Mouse (Mus musculus): Measurements from ENCODE around the gene Acap2. TPM values are rescaled to one million over a fixed set of nuclear protein-coding genes. Genes with fewer than 3 reads are reported as not detected.
A peak's percentile ranks its signal among the peaks of the same experiment; 100 is the strongest.

The Acap2 gene
- polyA plus RNA-seq, 1 experiment: not detected

DNA sequence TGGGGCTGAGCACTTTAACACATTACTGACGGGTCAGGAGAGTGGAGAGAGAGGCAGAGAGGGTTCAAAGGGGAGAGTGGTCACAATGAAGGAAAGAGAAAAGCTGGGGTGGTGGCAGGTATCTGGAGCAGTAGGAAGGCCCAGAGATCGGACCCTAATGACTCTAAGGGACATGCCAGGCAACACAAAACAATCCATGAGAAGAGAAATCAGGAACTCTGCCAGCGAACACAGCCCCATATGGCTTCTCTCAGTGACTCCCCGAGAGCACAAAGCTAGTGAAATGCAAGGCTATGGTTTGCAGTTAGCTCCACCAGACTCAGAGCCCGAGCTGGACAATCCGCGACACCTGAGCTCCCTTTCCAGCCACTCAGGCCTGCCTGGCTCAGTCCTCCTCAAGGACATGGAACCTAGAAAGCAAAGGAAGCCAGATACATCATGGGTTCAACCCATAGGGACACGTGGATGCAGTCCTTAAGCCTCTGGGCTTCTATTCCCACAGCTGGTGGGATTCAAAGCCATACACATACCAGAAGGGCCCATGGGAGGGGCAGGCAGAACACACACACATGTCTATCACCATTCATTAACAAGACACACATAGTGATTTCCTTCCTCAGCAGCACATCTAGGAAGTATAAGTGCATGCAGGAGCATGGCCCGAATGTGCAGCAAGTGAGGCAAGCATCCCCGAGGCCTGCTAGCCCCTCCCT lies 153.7 kb downstream of the Acap2 start:
- WGBS: 86% methylated on average over 10 of the region's 10 CpGs
- Histone ChIP-seq H3K4me1 (ENCODE audit: control insufficient read depth, insufficient read depth, low read length) (peaks cover 16% of the 10 kb centered on the region), H3K27ac (ENCODE audit: insufficient read depth, low read depth, low read length) (no peak overlapping the region), H3K4me3 (ENCODE audit: insufficient read depth, low read depth, low read length) (no peak overlapping the region)
- no peak for TF ChIP-seq CTCF (IDR thresholded peaks at IDR 0.05; ENCODE audit: insufficient read depth, low read depth, low read length)
- no peak for TF ChIP-seq POLR2A (IDR thresholded peaks at IDR 0.05; ENCODE audit: insufficient read depth, low read depth, low read length)

- Histone ChIP-seq H3K4me1 (ENCODE audit: control insufficient read depth, insufficient read depth, low read length) (peaks cover 16% of the 10 kb centered on the region), H3K27ac (ENCODE audit: insufficient read depth, low read depth, low read length) (peak overlapping the region; percentile 74), H3K4me3 (ENCODE audit: insufficient read depth, low read depth, low read length) (no peak overlapping the region)
- no peak for TF ChIP-seq POLR2A (IDR thresholded peaks at IDR 0.05; ENCODE audit: insufficient read depth, low read depth, low read length)
- WGBS: 24% methylated on average over 14 of the region's 14 CpGs
Observed at GRCm38 (mm10) chr16:31046217-31046659, 154.8 kb downstream of the Acap2 start.

GRCm38 (mm10) chr16:31045211-31045610 lies 155.8 kb downstream of the Acap2 start:
- no peak overlapping the region for H3K4me3 ChIP-seq (ENCODE audit: insufficient read depth, low read depth, low read length)
- WGBS: 82% methylated on average over 5 of the region's 5 CpGs
- TF ChIP-seq POLR2A (IDR thresholded peaks at IDR 0.05; ENCODE audit: insufficient read depth, low read depth, low read length): no peak
- TF ChIP-seq CTCF (IDR thresholded peaks at IDR 0.05; ENCODE audit: insufficient read depth, low read depth, low read length): no peak
- H3K27ac ChIP-seq (ENCODE audit: insufficient read depth, low read depth, low read length): no peak overlapping the region
- H3K4me1 ChIP-seq (ENCODE audit: control insufficient read depth, insufficient read depth, low read length): peaks cover 16% of the 10 kb centered on the region

- TF ChIP-seq POLR2A (IDR thresholded peaks at IDR 0.05; ENCODE audit: insufficient read depth, low read depth, low read length) (no peak), CTCF (IDR thresholded peaks at IDR 0.05; ENCODE audit: insufficient read depth, low read depth, low read length) (no peak)
- WGBS: 89% methylated on average over 5 of the region's 5 CpGs
- Histone ChIP-seq H3K4me3 (ENCODE audit: insufficient read depth, low read depth, low read length) (no peak overlapping the region), H3K4me1 (ENCODE audit: control insufficient read depth, insufficient read depth, low read length) (peaks cover 16% of the 10 kb centered on the region), H3K27ac (ENCODE audit: insufficient read depth, low read depth, low read length) (no peak overlapping the region)
Observed at GRCm38 (mm10) chr16:31043136-31043535, 157.9 kb downstream of the Acap2 start.

Other genes starting within 250 kb of the Acap2 start
- gene Xxylt1, start 119.8 kb downstream of the Acap2 start, polyA plus RNA-seq (2012; ENCODE audit: insufficient read depth, insufficient read length, low replicate concordance, missing spikeins): not detected in 2 replicates
- not detected in 2 replicates for gene Ppp1r2, start 74.0 kb upstream of the Acap2 start, polyA plus RNA-seq (2012; ENCODE audit: insufficient read depth, insufficient read length, low replicate concordance, missing spikeins)
- gene Apod, start 113.6 kb upstream of the Acap2 start, polyA plus RNA-seq (2012; ENCODE audit: insufficient read depth, insufficient read length, low replicate concordance, missing spikeins): 592 and 662 TPM in 2 replicates
- not detected in 2 replicates for gene Bdh1, start 221.0 kb upstream of the Acap2 start, polyA plus RNA-seq (2012; ENCODE audit: insufficient read depth, insufficient read length, low replicate concordance, missing spikeins)